Mouse (Mus musculus) heart, postnatal 0 days (tissue): Measurements from ENCODE around the gene Set.

ENCODE experiments used
- CTCF ChIP-seq: IDR thresholded peaks from 2 replicates; pipeline ENCODE4 v1.5.1; 2016; ENCODE audit warnings: antibody characterized with exemption, control low read depth, low read depth
- EP300 ChIP-seq: IDR thresholded peaks from 2 replicates; pipeline ENCODE4 v1.6.1; 2016; ENCODE audit warnings: antibody characterized with exemption, low read depth

GRCm38 (mm10) chr2:30042445-30042844 is 14.7 kb upstream of the Set start:
- TF ChIP-seq EP300 (no peak), CTCF (peak; percentile 88)
